Mouse (Mus musculus) ES-E14 (cell line): ENCODE results near the gene Scrg1. TPM values are rescaled to one million over a fixed set of nuclear protein-coding genes. Genes with fewer than 3 reads are reported as not detected.

Experiments
- DNase-seq: peaks from one replicate; pipeline ENCODE4 v3.0.0-alpha.2; 2013; ENCODE audit warnings: low read depth, low spot score
- H3K27ac ChIP-seq: 2 replicates; pipeline ENCODE4 v1.5.1; 2012; ENCODE audit warnings: low read depth, mild to moderate bottlenecking, low read length, moderate library complexity, mixed read lengths; ENCODE audit not compliant: poor library complexity, insufficient read depth, severe bottlenecking
- H3K36me3 ChIP-seq: 2 replicates; pipeline ENCODE4 v1.6.1; 2012; ENCODE audit warnings: mild to moderate bottlenecking, low read length, moderate library complexity, mixed read lengths; ENCODE audit not compliant: control insufficient read depth, poor library complexity, insufficient read depth, severe bottlenecking
- H3K4me1 ChIP-seq, 2 experiments: fragments of 150-350 bp in 1 of 2; sonication (generic) in 1 of 2; 2 replicates each; pipeline ENCODE4 v1.6.1; 2012; ENCODE audit warnings: low read length in 2 of 2, mild to moderate bottlenecking in 1 of 2, mixed read lengths in 1 of 2; ENCODE audit not compliant: control insufficient read depth in 2 of 2, insufficient read depth in 2 of 2, poor library complexity in 1 of 2
- H3K4me3 ChIP-seq, 2 experiments: fragments of 150-350 bp in 1 of 2; sonication (generic) in 1 of 2; 2 replicates each; pipeline ENCODE4 v1.5.1; 2012; ENCODE audit warnings: low read length in 2 of 2, low read depth in 1 of 2, mild to moderate bottlenecking in 1 of 2, mixed read lengths in 1 of 2; ENCODE audit not compliant: insufficient read depth in 1 of 2, poor library complexity in 1 of 2, severe bottlenecking in 1 of 2
- H3K9ac ChIP-seq: 2 replicates; pipeline ENCODE4 v1.6.1; 2012; ENCODE audit warnings: low read depth, mild to moderate bottlenecking, low read length, mixed read lengths; ENCODE audit not compliant: poor library complexity, insufficient read depth, severe bottlenecking
- H3K9me3 ChIP-seq: fragments of 150-350 bp; sonication (generic); 2 replicates; pipeline ENCODE4 v1.6.1; 2012; ENCODE audit warnings: low read depth, mild to moderate bottlenecking, low read length; ENCODE audit not compliant: control insufficient read depth, insufficient read depth
- CHD2 ChIP-seq: IDR thresholded peaks from 2 replicates; pipeline ENCODE4 v1.6.1; 2014; ENCODE audit warnings: mild to moderate bottlenecking, low read depth, low read length, inconsistent platforms
- HCFC1 ChIP-seq: IDR thresholded peaks from 2 replicates; pipeline ENCODE4 v1.6.1; 2012; ENCODE audit warnings: low read length, inconsistent platforms, borderline replicate concordance; ENCODE audit not compliant: insufficient read depth
- MAFK ChIP-seq: IDR thresholded peaks from 2 replicates; pipeline ENCODE4 v1.6.1; 2014; ENCODE audit warnings: mild to moderate bottlenecking, low read depth, low read length, inconsistent platforms; ENCODE audit not compliant: insufficient read depth
- ZC3H11A ChIP-seq: IDR thresholded peaks from 2 replicates; pipeline ENCODE4 v1.6.1; 2012; ENCODE audit warnings: low read depth, mild to moderate bottlenecking, inconsistent platforms, low read length, borderline replicate concordance
- ZNF384 ChIP-seq: IDR thresholded peaks from 2 replicates; pipeline ENCODE4 v1.6.1; 2012; ENCODE audit warnings: low read depth, low read length, inconsistent platforms
- in situ Hi-C, 2 experiments: fragments of 600-800 bp; cut with MboI; formaldehyde crosslinking; loops; one replicate each; pipeline ENCODE4 v1.15.1; 2025; ENCODE audit warnings: low sequenced_read_pairs in 2 of 2, inconsistent platforms in 1 of 2; ENCODE audit not compliant: unreplicated experiment in 2 of 2
- total RNA-seq: library from RNA; depleted of rRNA; stranded (reverse); fragments of 300-350 nt; gene quantifications from 2 replicates; pipeline ENCODE4 v1.2.3, GENCODE M21; 2012

Gene Scrg1
- total RNA-seq, 1 experiment, result not detected

GRCm38 (mm10) chr8:57410473-57410863, 45.3 kb upstream of the Scrg1 start:
- H3K9me3 ChIP-seq, result no peaks in the 10 kb centered on the region
- H3K9ac ChIP-seq, result no peak overlapping the region; the same call in 1 of the 2 replicates
- in situ Hi-C loops, result no loop called here
- H3K4me3 ChIP-seq, result peak overlapping the region in 1 of 2 experiments; percentile 20; a peak in 1 of 4 replicates
- no peaks in the 10 kb centered on the region for H3K36me3 ChIP-seq
- peaks cover 4 to 8% of the 10 kb centered on the region in 2 experiments; a peak in 2 of 4 replicates for H3K4me1 ChIP-seq
- no peak for TF ChIP-seq ZC3H11A
- no peak for TF ChIP-seq MAFK
- TF ChIP-seq HCFC1, result no peak
- TF ChIP-seq ZNF384, result no peak
- no peak for TF ChIP-seq CHD2
- no peak overlapping the region for H3K27ac ChIP-seq
- peak; percentile 76 for DNase-seq

GRCm38 (mm10) chr8:57411366-57411765, 44.4 kb upstream of the Scrg1 start:
- in situ Hi-C loops, result no loop called here
- no peak overlapping the region for H3K27ac ChIP-seq
- TF ChIP-seq HCFC1, result no peak
- no peak for TF ChIP-seq ZNF384
- no peak for TF ChIP-seq CHD2
- H3K4me3 ChIP-seq, result no peak overlapping the region
- no peak overlapping the region; the same call in 1 of the 2 replicates for H3K9ac ChIP-seq
- no peak for DNase-seq
- H3K9me3 ChIP-seq, result no peaks in the 10 kb centered on the region
- H3K4me1 ChIP-seq, result peaks cover 4 to 8% of the 10 kb centered on the region in 2 experiments; a peak in 2 of 4 replicates
- H3K36me3 ChIP-seq, result no peaks in the 10 kb centered on the region

GRCm38 (mm10) chr8:57416827-57417226, 38.9 kb upstream of the Scrg1 start:
- no peak for DNase-seq
- H3K4me3 ChIP-seq, result no peak overlapping the region
- no peak overlapping the region for H3K27ac ChIP-seq
- in situ Hi-C loops, result no loop called here
- no peaks in the 10 kb centered on the region for H3K36me3 ChIP-seq
- H3K9me3 ChIP-seq, result no peaks in the 10 kb centered on the region
- no peaks in the 10 kb centered on the region for H3K4me1 ChIP-seq
- no peak for TF ChIP-seq CHD2
- TF ChIP-seq ZC3H11A, result no peak
- H3K9ac ChIP-seq, result no peak overlapping the region

GRCm38 (mm10) chr8:57426074-57426473, 29.6 kb upstream of the Scrg1 start:
- Histone ChIP-seq H3K9me3 (no peaks in the 10 kb centered on the region), H3K36me3 (no peaks in the 10 kb centered on the region)
- in situ Hi-C loops, result loop anchor here (5.0 to 25.0 kb wide), 2 partner anchors 361 to 371 kb away; no protein-coding TSS in a partner anchor

More at GRCm38 (mm10) chr8:57426074-57426473, 29.6 kb upstream of the Scrg1 start:
- no peak overlapping the region for H3K4me3 ChIP-seq
- DNase-seq, result no peak
- no peaks in the 10 kb centered on the region for H3K4me1 ChIP-seq
- no peak overlapping the region for H3K27ac ChIP-seq
- H3K9ac ChIP-seq, result no peak overlapping the region
- TF ChIP-seq HCFC1 (no peak), ZNF384 (peak; percentile 56; the same call in 1 of the 2 replicates), ZC3H11A (no peak), MAFK (no peak), CHD2 (no peak)
